Mouse (Mus musculus) urinary bladder, postnatal 0 days (tissue): Measurements from ENCODE around the gene Sun2. TPM values are rescaled to one million over a fixed set of nuclear protein-coding genes. Genes with fewer than 3 reads are reported as not detected.

Source experiments
- polyA plus RNA-seq: library from polyadenylated mRNA; unstranded; fragments of >200 nt; fragmentation: Nextera tagmentation; extraction: Ambion mirVana; gene quantifications from 2 replicates; pipeline ENCODE4 v1.2.1, GENCODE M21; 2015

Sun2 gene
- polyA plus RNA-seq = 5.7 and 6.0 TPM in 2 replicates

GRCm38 (mm10) chr15:79741921-79742705 lies at the start of gene Sun2:
Gene Sun2 (minus strand): TSS chr15:79742536.

GRCm38 (mm10) chr15:79777749-79778148 lies 35.4 kb upstream of the Sun2 start, which contains the start of gene Dnal4:
Gene Dnal4 (minus strand): TSS chr15:79777849.

GRCm38 (mm10) chr15:79690426-79691022 lies 51.8 kb downstream of the Sun2 start, which contains the start of gene Gtpbp1:
Gene Gtpbp1 (plus strand): TSS chr15:79690845.

GRCm38 (mm10) chr15:79687646-79688267 lies 54.6 kb downstream of the Sun2 start, which contains the start of gene Josd1:
Gene Josd1 (minus strand): TSS chr15:79687919.

Other genes starting within 250 kb of the Sun2 start
- gene Kcnj4, start 237.3 kb downstream of the Sun2 start, polyA plus RNA-seq = 0.07 TPM in 1 of 2 replicates, not detected in the other
- gene Kdelr3, start 226.1 kb downstream of the Sun2 start, polyA plus RNA-seq = 141 and 162 TPM in 2 replicates
- gene Ddx17, start 195.8 kb downstream of the Sun2 start, polyA plus RNA-seq = 18.3 and 22.5 TPM in 2 replicates
- gene Dmc1, start 137.4 kb downstream of the Sun2 start, polyA plus RNA-seq = 2.2 and 2.4 TPM in 2 replicates
- 0.33 and 0.59 TPM in 2 replicates for gene Fam227a, start 83.6 kb downstream of the Sun2 start, polyA plus RNA-seq
- 25.8 and 26.8 TPM in 2 replicates for gene Cby1, start 83.3 kb downstream of the Sun2 start, polyA plus RNA-seq
- 165 and 179 TPM in 2 replicates for gene Tomm22, start 71.7 kb downstream of the Sun2 start, polyA plus RNA-seq
- 13.3 and 13.7 TPM in 2 replicates for gene Josd1, start 54.6 kb downstream of the Sun2 start, polyA plus RNA-seq
- gene Gtpbp1, start 51.7 kb downstream of the Sun2 start, polyA plus RNA-seq = 19.3 and 20.0 TPM in 2 replicates
- 37.7 and 38.3 TPM in 2 replicates for gene Dnal4, start 35.3 kb upstream of the Sun2 start, polyA plus RNA-seq
- gene Nptxr, start 62.2 kb upstream of the Sun2 start, polyA plus RNA-seq = 3.2 and 3.3 TPM in 2 replicates
- gene Npcd, start 91.7 kb upstream of the Sun2 start, polyA plus RNA-seq = 0.22 and 0.82 TPM in 2 replicates
- gene Cbx6, start 92.2 kb upstream of the Sun2 start, polyA plus RNA-seq = 43.3 and 46.2 TPM in 2 replicates
- gene Apobec3, start 149.1 kb upstream of the Sun2 start, polyA plus RNA-seq = 15.2 and 15.6 TPM in 2 replicates
- gene Cbx7, start 228.6 kb upstream of the Sun2 start, polyA plus RNA-seq = 2.6 and 3.3 TPM in 2 replicates